Mouse (Mus musculus): ENCODE data around the gene Znrf4. TPM values are rescaled to one million over a fixed set of nuclear protein-coding genes. Genes with fewer than 3 reads are reported as not detected.

Gene Znrf4
- polyA plus RNA-seq, 1 experiment, result not detected

- Histone ChIP-seq H3K4me3 (no peak overlapping the region), H3ac (ENCODE audit: control insufficient read depth, insufficient read length) (no peak overlapping the region), H3K36me3 (ENCODE audit: control insufficient read depth, insufficient read depth) (no peaks in the 10 kb centered on the region), H3K27me3 (ENCODE audit: control insufficient read depth, insufficient read depth, insufficient read length) (no peaks in the 10 kb centered on the region), H3K79me2 (ENCODE audit: control insufficient read depth, insufficient read depth) (peaks cover 73% of the 10 kb centered on the region), H3K4me2 (ENCODE audit: low read depth) (no peak overlapping the region)
- no peak for TF ChIP-seq SRF (IDR thresholded peaks at IDR 0.05; ENCODE audit: control insufficient read depth, insufficient read length, low read depth)
- TF ChIP-seq MYOD1 (IDR thresholded peaks at IDR 0.05; ENCODE audit: control insufficient read depth in 1 of 3, insufficient read length in 2 of 3, low read depth in 2 of 3), result peak in 1 of 3 experiments; percentile 31
- peak; percentile 17 for TF ChIP-seq USF1 (IDR thresholded peaks at IDR 0.05; ENCODE audit: low read depth)
Observed at GRCm38 (mm10) chr17:56468870-56469269, 43.4 kb downstream of the Znrf4 start.

GRCm38 (mm10) chr17:56468380-56468779 lies 43.9 kb downstream of the Znrf4 start:
- H3K36me3 ChIP-seq (ENCODE audit: control insufficient read depth, insufficient read depth), result no peaks in the 10 kb centered on the region
- H3K4me3 ChIP-seq, result no peak overlapping the region
- H3ac ChIP-seq (ENCODE audit: control insufficient read depth, insufficient read length), result no peak overlapping the region
- H3K4me2 ChIP-seq (ENCODE audit: low read depth), result no peak overlapping the region
- TF ChIP-seq E2F4 (IDR thresholded peaks at IDR 0.05; ENCODE audit: insufficient read depth) (no peak), MYOG (IDR thresholded peaks at IDR 0.05; ENCODE audit: control insufficient read depth in 1 of 3, insufficient read depth in 1 of 3, insufficient read length in 2 of 3, low read depth in 2 of 3) (peak in 1 of 3 experiments; percentile 11)
- no peaks in the 10 kb centered on the region for H3K27me3 ChIP-seq (ENCODE audit: control insufficient read depth, insufficient read depth, insufficient read length)
- peaks cover 72% of the 10 kb centered on the region for H3K79me2 ChIP-seq (ENCODE audit: control insufficient read depth, insufficient read depth)

- TF ChIP-seq MYOD1 (IDR thresholded peaks at IDR 0.05; ENCODE audit: control insufficient read depth in 1 of 3, insufficient read length in 2 of 3, low read depth in 2 of 3) (no peak), MAX (IDR thresholded peaks at IDR 0.05; ENCODE audit: low read depth) (no peak), REST (IDR thresholded peaks at IDR 0.05; ENCODE audit: insufficient read depth, insufficient read length) (no peak), USF1 (IDR thresholded peaks at IDR 0.05; ENCODE audit: low read depth) (no peak), E2F4 (IDR thresholded peaks at IDR 0.05; ENCODE audit: insufficient read depth) (no peak), POLR2AphosphoS2 (IDR thresholded peaks at IDR 0.05; ENCODE audit: insufficient read length, low read depth) (no peak), CEBPB (IDR thresholded peaks at IDR 0.05; ENCODE audit: insufficient read depth, poor library complexity, severe bottlenecking) (no peak), TCF3 (IDR thresholded peaks at IDR 0.05; ENCODE audit: insufficient read length, low read depth) (no peak), SRF (IDR thresholded peaks at IDR 0.05; ENCODE audit: control insufficient read depth, insufficient read length, low read depth) (no peak), POLR2A (IDR thresholded peaks at IDR 0.05; ENCODE audit: insufficient read length, low read depth) (no peak), TCF12 (IDR thresholded peaks at IDR 0.05; ENCODE audit: insufficient read depth, poor library complexity, severe bottlenecking) (no peak), MYOG (IDR thresholded peaks at IDR 0.05; ENCODE audit: control insufficient read depth in 1 of 3, insufficient read depth in 1 of 3, insufficient read length in 2 of 3, low read depth in 2 of 3) (no peak)
- no peak overlapping the region for H3K4me2 ChIP-seq (ENCODE audit: low read depth)
- no peaks in the 10 kb centered on the region for H3K36me3 ChIP-seq (ENCODE audit: control insufficient read depth, insufficient read depth)
- H3ac ChIP-seq (ENCODE audit: control insufficient read depth, insufficient read length), result no peak overlapping the region
- H3K4me3 ChIP-seq, result no peak overlapping the region
- peaks cover 66% of the 10 kb centered on the region for H3K79me2 ChIP-seq (ENCODE audit: control insufficient read depth, insufficient read depth)
- H3K27me3 ChIP-seq (ENCODE audit: control insufficient read depth, insufficient read depth, insufficient read length), result no peaks in the 10 kb centered on the region
Observed at GRCm38 (mm10) chr17:56467456-56467884, 44.8 kb downstream of the Znrf4 start.

- Histone ChIP-seq H3K4me2 (ENCODE audit: low read depth) (no peak overlapping the region), H3K4me3 (no peak overlapping the region), H3K36me3 (ENCODE audit: control insufficient read depth, insufficient read depth) (no peaks in the 10 kb centered on the region), H3ac (ENCODE audit: control insufficient read depth, insufficient read length) (no peak overlapping the region), H3K27me3 (ENCODE audit: control insufficient read depth, insufficient read depth, insufficient read length) (no peaks in the 10 kb centered on the region), H3K79me2 (ENCODE audit: control insufficient read depth, insufficient read depth) (peaks cover 65% of the 10 kb centered on the region)
- TF ChIP-seq CEBPB (IDR thresholded peaks at IDR 0.05; ENCODE audit: insufficient read depth, poor library complexity, severe bottlenecking), result no peak
- no peak for TF ChIP-seq TCF3 (IDR thresholded peaks at IDR 0.05; ENCODE audit: insufficient read length, low read depth)
- no peak for TF ChIP-seq POLR2A (IDR thresholded peaks at IDR 0.05; ENCODE audit: insufficient read length, low read depth)
- TF ChIP-seq POLR2AphosphoS2 (IDR thresholded peaks at IDR 0.05; ENCODE audit: insufficient read length, low read depth), result no peak
- TF ChIP-seq MYOD1 (IDR thresholded peaks at IDR 0.05; ENCODE audit: control insufficient read depth in 1 of 3, insufficient read length in 2 of 3, low read depth in 2 of 3), result no peak
- no peak for TF ChIP-seq MYOG (IDR thresholded peaks at IDR 0.05; ENCODE audit: control insufficient read depth in 1 of 3, insufficient read depth in 1 of 3, insufficient read length in 2 of 3, low read depth in 2 of 3)
- no peak for TF ChIP-seq USF1 (IDR thresholded peaks at IDR 0.05; ENCODE audit: low read depth)
- TF ChIP-seq E2F4 (IDR thresholded peaks at IDR 0.05; ENCODE audit: insufficient read depth), result no peak
- no peak for TF ChIP-seq MAX (IDR thresholded peaks at IDR 0.05; ENCODE audit: low read depth)
- TF ChIP-seq TCF12 (IDR thresholded peaks at IDR 0.05; ENCODE audit: insufficient read depth, poor library complexity, severe bottlenecking), result no peak
- no peak for TF ChIP-seq SRF (IDR thresholded peaks at IDR 0.05; ENCODE audit: control insufficient read depth, insufficient read length, low read depth)
- TF ChIP-seq REST (IDR thresholded peaks at IDR 0.05; ENCODE audit: insufficient read depth, insufficient read length), result no peak
Observed at GRCm38 (mm10) chr17:56466747-56467146, 45.5 kb downstream of the Znrf4 start.

- H3K36me3 ChIP-seq (ENCODE audit: control insufficient read depth, insufficient read depth), result no peaks in the 10 kb centered on the region
- H3K27me3 ChIP-seq (ENCODE audit: control insufficient read depth, insufficient read depth, insufficient read length), result no peaks in the 10 kb centered on the region
- H3K79me2 ChIP-seq (ENCODE audit: control insufficient read depth, insufficient read depth), result peaks cover 57% of the 10 kb centered on the region
- TF ChIP-seq MAX (IDR thresholded peaks at IDR 0.05; ENCODE audit: low read depth) (no peak), TCF3 (IDR thresholded peaks at IDR 0.05; ENCODE audit: insufficient read length, low read depth) (no peak), TCF12 (IDR thresholded peaks at IDR 0.05; ENCODE audit: insufficient read depth, poor library complexity, severe bottlenecking) (no peak), POLR2A (IDR thresholded peaks at IDR 0.05; ENCODE audit: insufficient read length, low read depth) (no peak), POLR2AphosphoS2 (IDR thresholded peaks at IDR 0.05; ENCODE audit: insufficient read length, low read depth) (no peak), E2F4 (IDR thresholded peaks at IDR 0.05; ENCODE audit: insufficient read depth) (no peak), SRF (IDR thresholded peaks at IDR 0.05; ENCODE audit: control insufficient read depth, insufficient read length, low read depth) (no peak), USF1 (IDR thresholded peaks at IDR 0.05; ENCODE audit: low read depth) (no peak), CEBPB (IDR thresholded peaks at IDR 0.05; ENCODE audit: insufficient read depth, poor library complexity, severe bottlenecking) (no peak), MYOD1 (IDR thresholded peaks at IDR 0.05; ENCODE audit: control insufficient read depth in 1 of 3, insufficient read length in 2 of 3, low read depth in 2 of 3) (no peak), REST (IDR thresholded peaks at IDR 0.05; ENCODE audit: insufficient read depth, insufficient read length) (no peak), MYOG (IDR thresholded peaks at IDR 0.05; ENCODE audit: control insufficient read depth in 1 of 3, insufficient read depth in 1 of 3, insufficient read length in 2 of 3, low read depth in 2 of 3) (no peak)
- no peak overlapping the region for H3ac ChIP-seq (ENCODE audit: control insufficient read depth, insufficient read length)
- no peak overlapping the region for H3K4me2 ChIP-seq (ENCODE audit: low read depth)
- H3K4me3 ChIP-seq, result no peak overlapping the region
Observed at GRCm38 (mm10) chr17:56464817-56465216, 47.4 kb downstream of the Znrf4 start.
